Mouse (Mus musculus): ENCODE results near the gene Krtap9-1. TPM values are rescaled to one million over a fixed set of nuclear protein-coding genes. Genes with fewer than 3 reads are reported as not detected.

Krtap9-1 gene
- polyA plus RNA-seq, 1 experiment from 2014 or later: not detected

Other genes with a start within 250 kb of the Krtap9-1 start
- not detected in 2 replicates for gene Krtap4-1, start 245.2 kb upstream of the Krtap9-1 start, polyA plus RNA-seq (2016; fragmentation: Nextera tagmentation; extraction: Ambion mirVana)
- gene Krtap4-2, start 238.3 kb upstream of the Krtap9-1 start, polyA plus RNA-seq (2016; fragmentation: Nextera tagmentation; extraction: Ambion mirVana): not detected in 2 replicates
- gene Krtap4-7, start 229.3 kb upstream of the Krtap9-1 start, polyA plus RNA-seq (2016; fragmentation: Nextera tagmentation; extraction: Ambion mirVana): not detected in 2 replicates
- not detected in 2 replicates for gene Gm11555, start 223.2 kb upstream of the Krtap9-1 start, polyA plus RNA-seq (2016; fragmentation: Nextera tagmentation; extraction: Ambion mirVana)
- not detected in 2 replicates for gene Gm11563, start 214.4 kb upstream of the Krtap9-1 start, polyA plus RNA-seq (2016; fragmentation: Nextera tagmentation; extraction: Ambion mirVana)
- not detected in 2 replicates for gene Krtap4-6, start 207.4 kb upstream of the Krtap9-1 start, polyA plus RNA-seq (2016; fragmentation: Nextera tagmentation; extraction: Ambion mirVana)
- not detected in 2 replicates for gene Gm14190, start 182.6 kb upstream of the Krtap9-1 start, polyA plus RNA-seq (2016; fragmentation: Nextera tagmentation; extraction: Ambion mirVana)
- not detected in 2 replicates for gene Gm14180, start 139.1 kb upstream of the Krtap9-1 start, polyA plus RNA-seq (2016; fragmentation: Nextera tagmentation; extraction: Ambion mirVana)
- gene Gm11595, start 100.5 kb upstream of the Krtap9-1 start, polyA plus RNA-seq (2016; fragmentation: Nextera tagmentation; extraction: Ambion mirVana): not detected in 2 replicates
- not detected in 2 replicates for gene Krtap4-8, start 92.7 kb upstream of the Krtap9-1 start, polyA plus RNA-seq (2016; fragmentation: Nextera tagmentation; extraction: Ambion mirVana)
- not detected in 2 replicates for gene Krtap4-9, start 88.2 kb upstream of the Krtap9-1 start, polyA plus RNA-seq (2016; fragmentation: Nextera tagmentation; extraction: Ambion mirVana)
- gene Gm11596, start 79.9 kb upstream of the Krtap9-1 start, polyA plus RNA-seq (2016; fragmentation: Nextera tagmentation; extraction: Ambion mirVana): not detected in 2 replicates
- not detected in 2 replicates for gene Gm11569, start 74.5 kb upstream of the Krtap9-1 start, polyA plus RNA-seq (2016; fragmentation: Nextera tagmentation; extraction: Ambion mirVana)
- not detected in 2 replicates for gene Gm11554, start 68.9 kb upstream of the Krtap9-1 start, polyA plus RNA-seq (2016; fragmentation: Nextera tagmentation; extraction: Ambion mirVana)
- not detected in 2 replicates for gene Krtap4-13, start 63.5 kb upstream of the Krtap9-1 start, polyA plus RNA-seq (2016; fragmentation: Nextera tagmentation; extraction: Ambion mirVana)
- not detected in 2 replicates for gene Gm11564, start 57.7 kb upstream of the Krtap9-1 start, polyA plus RNA-seq (2016; fragmentation: Nextera tagmentation; extraction: Ambion mirVana)
- gene 2300003K06Rik, start 35.3 kb upstream of the Krtap9-1 start, polyA plus RNA-seq (2016; fragmentation: Nextera tagmentation; extraction: Ambion mirVana): not detected in 2 replicates
- gene Krtap4-16, start 21.8 kb upstream of the Krtap9-1 start, polyA plus RNA-seq (2016; fragmentation: Nextera tagmentation; extraction: Ambion mirVana): not detected in 2 replicates
- not detected in 2 replicates for gene Gm11568, start 15.5 kb upstream of the Krtap9-1 start, polyA plus RNA-seq (2016; fragmentation: Nextera tagmentation; extraction: Ambion mirVana)
- gene Gm11559, start 8.9 kb upstream of the Krtap9-1 start, polyA plus RNA-seq (2016; fragmentation: Nextera tagmentation; extraction: Ambion mirVana): not detected in 2 replicates
- not detected in 2 replicates for gene Gm11567, start 5.8 kb downstream of the Krtap9-1 start, polyA plus RNA-seq (2016; fragmentation: Nextera tagmentation; extraction: Ambion mirVana)
- not detected in 2 replicates for gene Krtap31-1, start 34.5 kb downstream of the Krtap9-1 start, polyA plus RNA-seq (2016; fragmentation: Nextera tagmentation; extraction: Ambion mirVana)
- gene Gm11565, start 41.4 kb downstream of the Krtap9-1 start, polyA plus RNA-seq (2016; fragmentation: Nextera tagmentation; extraction: Ambion mirVana): not detected in 2 replicates
- not detected in 2 replicates for gene Krtap31-2, start 62.9 kb downstream of the Krtap9-1 start, polyA plus RNA-seq (2016; fragmentation: Nextera tagmentation; extraction: Ambion mirVana)
- gene Krtap9-5, start 75.1 kb downstream of the Krtap9-1 start, polyA plus RNA-seq (2016; fragmentation: Nextera tagmentation; extraction: Ambion mirVana): not detected in 2 replicates
- gene Krtap29-1, start 105.7 kb downstream of the Krtap9-1 start, polyA plus RNA-seq (2016; fragmentation: Nextera tagmentation; extraction: Ambion mirVana): not detected in 2 replicates
- not detected in 2 replicates for gene Krtap16-1, start 113.2 kb downstream of the Krtap9-1 start, polyA plus RNA-seq (2016; fragmentation: Nextera tagmentation; extraction: Ambion mirVana)
- not detected in 2 replicates for gene Krtap17-1, start 120.6 kb downstream of the Krtap9-1 start, polyA plus RNA-seq (2016; fragmentation: Nextera tagmentation; extraction: Ambion mirVana)
- gene Krt33a, start 142.8 kb downstream of the Krtap9-1 start, polyA plus RNA-seq (2016; fragmentation: Nextera tagmentation; extraction: Ambion mirVana): not detected in 2 replicates
- gene Krt33b, start 156.5 kb downstream of the Krtap9-1 start, polyA plus RNA-seq (2016; fragmentation: Nextera tagmentation; extraction: Ambion mirVana): not detected in 2 replicates
- not detected in 2 replicates for gene Krt34, start 168.2 kb downstream of the Krtap9-1 start, polyA plus RNA-seq (2016; fragmentation: Nextera tagmentation; extraction: Ambion mirVana)
- gene Krt31, start 177.2 kb downstream of the Krtap9-1 start, polyA plus RNA-seq (2016; fragmentation: Nextera tagmentation; extraction: Ambion mirVana): not detected in 2 replicates
- gene Krt32, start 214.8 kb downstream of the Krtap9-1 start, polyA plus RNA-seq (2016; fragmentation: Nextera tagmentation; extraction: Ambion mirVana): not detected in 2 replicates
- gene Krt35, start 222.9 kb downstream of the Krtap9-1 start, polyA plus RNA-seq (2016; fragmentation: Nextera tagmentation; extraction: Ambion mirVana): not detected in 2 replicates
- gene Krt36, start 232.2 kb downstream of the Krtap9-1 start, polyA plus RNA-seq (2016; fragmentation: Nextera tagmentation; extraction: Ambion mirVana): not detected in 2 replicates
- not detected in 2 replicates for gene Krt13, start 248.2 kb downstream of the Krtap9-1 start, polyA plus RNA-seq (2016; fragmentation: Nextera tagmentation; extraction: Ambion mirVana)